Mouse (Mus musculus) heart, postnatal 25 days (tissue): ENCODE measurements around the gene Clic4. TPM values are rescaled to one million over a fixed set of nuclear protein-coding genes. Genes with fewer than 3 reads are reported as not detected.
A peak's percentile ranks its signal among the peaks of the same experiment; 100 is the strongest.

ENCODE experiments used
- DNase-seq: peaks from one replicate; pipeline ENCODE4 v3.0.0; 2022; ENCODE audit warnings: low spot score
- intact Hi-C: fragments of 180-260 bp; cut with DNase I; formaldehyde crosslinking; loops from one replicate; pipeline ENCODE4 v1.15.1; 2025
- total RNA-seq, 2 experiments: library from RNA; stranded (reverse); gene quantifications; 2 replicates each; pipeline ENCODE4 v1.2.3; 2021

Clic4 gene
- total RNA-seq, 2 experiments from 2014 or later, result 249 to 269 TPM

- no peak for DNase-seq
Measured at GRCm38 (mm10) chr4:135269656-135270341, 2.8 kb downstream of the Clic4 start.

GRCm38 (mm10) chr4:135267521-135267920 lies 5.1 kb downstream of the Clic4 start:
- intact Hi-C loops, result no loop called here
- DNase-seq, result no peak

More at GRCm38 (mm10) chr4:135269656-135270341, 2.8 kb downstream of the Clic4 start:
- intact Hi-C loops, result loop anchor here (2.0 kb wide), 2 partner anchors 15 to 47 kb away; no protein-coding TSS in a partner anchor

DNA sequence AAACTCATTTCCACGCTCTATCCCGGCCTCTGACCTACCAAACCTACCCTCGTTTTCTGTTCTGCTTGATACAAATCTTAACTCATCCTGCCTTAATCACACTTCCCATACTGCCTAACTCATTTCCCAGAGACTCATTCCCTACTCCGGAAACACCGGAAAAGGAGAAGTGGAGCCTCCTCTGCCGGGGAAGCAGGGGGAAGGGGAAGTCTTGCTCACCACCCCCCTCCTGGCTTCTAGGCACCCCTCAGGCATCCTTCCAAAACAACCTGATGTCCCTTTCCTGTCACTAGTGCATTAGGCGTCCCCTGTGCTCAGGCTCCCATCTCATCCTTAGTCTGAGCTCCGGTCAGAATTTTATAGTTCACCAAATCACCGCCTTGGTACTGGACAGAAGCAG lies 5.6 kb downstream of the Clic4 start:
- intact Hi-C loops, result no loop called here
- DNase-seq, result peak; percentile 60

DNA sequence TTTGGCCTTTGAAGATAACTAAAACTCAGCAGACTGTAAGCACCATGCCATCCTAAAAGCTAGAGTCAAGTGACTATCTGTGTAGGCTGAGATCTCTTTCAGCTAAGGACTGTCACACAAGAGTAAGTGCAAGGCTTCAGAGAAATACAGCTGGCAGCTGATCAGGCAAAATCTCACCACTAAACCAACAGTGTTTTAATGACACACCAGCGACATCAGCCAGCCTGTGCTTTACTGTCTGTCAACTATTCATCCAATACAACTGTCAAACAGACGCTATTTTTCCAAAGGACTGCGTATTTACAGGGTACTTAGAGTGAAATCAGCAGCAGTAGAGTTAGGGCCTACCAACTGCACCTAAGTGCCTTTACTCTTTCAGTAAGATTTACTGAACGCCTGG lies 12.2 kb downstream of the Clic4 start:
- DNase-seq, result no peak
- intact Hi-C loops, result no loop called here

DNA sequence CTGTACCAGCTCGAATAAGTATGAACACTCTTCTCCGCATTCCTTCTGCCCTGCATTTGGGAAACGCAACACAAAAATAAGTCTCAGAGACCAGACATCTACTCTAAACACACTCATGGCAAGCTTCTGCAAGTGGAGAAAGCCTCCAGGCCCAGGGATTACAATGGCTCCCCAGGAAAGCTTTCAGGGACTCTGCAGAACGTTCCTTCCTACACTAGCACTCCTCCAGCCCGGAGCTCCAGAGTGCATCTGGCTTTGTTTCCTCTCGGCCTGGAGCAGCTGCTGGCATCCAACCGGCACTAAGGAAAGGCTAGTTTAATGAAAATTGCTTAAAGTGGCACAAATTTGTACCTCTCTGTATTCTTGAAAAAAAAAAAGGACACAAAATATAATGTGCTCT lies 14.1 kb downstream of the Clic4 start:
- no peak for DNase-seq
- intact Hi-C loops, result no loop called here

GRCm38 (mm10) chr4:135257881-135258476 lies 14.6 kb downstream of the Clic4 start:
- intact Hi-C loops, result no loop called here
- no peak for DNase-seq

GRCm38 (mm10) chr4:135256536-135257450 lies 15.8 kb downstream of the Clic4 start:
- intact Hi-C loops, result no loop called here
- no peak for DNase-seq

DNA sequence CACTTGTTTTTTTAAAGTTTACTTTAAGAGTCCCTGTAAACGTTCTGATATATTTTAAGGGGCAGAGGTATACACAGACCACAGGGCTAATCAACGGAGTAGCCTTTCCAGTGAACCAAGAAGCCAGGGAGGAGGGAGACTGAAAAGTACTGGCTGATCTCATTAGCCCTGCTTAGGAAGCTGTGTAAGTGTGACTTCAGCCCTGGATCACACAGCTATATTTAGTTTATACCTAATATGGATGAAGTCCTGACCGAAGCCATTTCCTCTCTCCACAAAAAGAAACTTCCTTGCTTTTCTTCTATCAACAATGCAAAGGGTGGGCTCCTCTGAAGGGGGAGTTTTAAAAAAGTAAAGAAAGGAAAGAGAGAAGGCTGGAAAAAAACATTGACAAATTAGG lies 17.8 kb downstream of the Clic4 start:
- no peak for DNase-seq

DNA sequence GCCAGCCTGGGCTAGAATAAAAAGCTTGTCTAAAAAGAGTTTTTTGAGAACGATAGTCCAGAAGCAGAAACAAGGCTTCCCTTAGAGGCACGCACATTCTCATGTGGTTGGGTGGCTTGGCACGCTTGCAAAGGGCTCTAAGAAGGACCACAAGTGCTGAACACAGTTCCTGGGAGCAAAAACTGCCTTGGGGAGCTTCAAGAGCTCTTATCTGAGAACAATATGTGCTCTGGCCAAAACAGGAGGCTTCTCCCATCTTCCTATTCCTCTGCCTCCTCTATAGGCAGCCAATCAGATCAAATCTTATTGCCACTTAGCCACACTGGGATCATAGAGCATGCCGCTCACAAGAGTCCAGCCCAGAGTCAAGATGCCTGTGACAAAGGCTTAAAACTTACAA lies 18.3 kb downstream of the Clic4 start:
- peak; percentile 48 for DNase-seq
- intact Hi-C loops, result loop anchor here (2.0 kb wide), 1 partner anchor 14 kb away; no protein-coding TSS in a partner anchor

More for the DNA sequence above, 17.8 kb downstream of the Clic4 start:
- intact Hi-C loops, result loop anchor here (2.0 kb wide), 1 partner anchor 14 kb away; no protein-coding TSS in a partner anchor

DNA sequence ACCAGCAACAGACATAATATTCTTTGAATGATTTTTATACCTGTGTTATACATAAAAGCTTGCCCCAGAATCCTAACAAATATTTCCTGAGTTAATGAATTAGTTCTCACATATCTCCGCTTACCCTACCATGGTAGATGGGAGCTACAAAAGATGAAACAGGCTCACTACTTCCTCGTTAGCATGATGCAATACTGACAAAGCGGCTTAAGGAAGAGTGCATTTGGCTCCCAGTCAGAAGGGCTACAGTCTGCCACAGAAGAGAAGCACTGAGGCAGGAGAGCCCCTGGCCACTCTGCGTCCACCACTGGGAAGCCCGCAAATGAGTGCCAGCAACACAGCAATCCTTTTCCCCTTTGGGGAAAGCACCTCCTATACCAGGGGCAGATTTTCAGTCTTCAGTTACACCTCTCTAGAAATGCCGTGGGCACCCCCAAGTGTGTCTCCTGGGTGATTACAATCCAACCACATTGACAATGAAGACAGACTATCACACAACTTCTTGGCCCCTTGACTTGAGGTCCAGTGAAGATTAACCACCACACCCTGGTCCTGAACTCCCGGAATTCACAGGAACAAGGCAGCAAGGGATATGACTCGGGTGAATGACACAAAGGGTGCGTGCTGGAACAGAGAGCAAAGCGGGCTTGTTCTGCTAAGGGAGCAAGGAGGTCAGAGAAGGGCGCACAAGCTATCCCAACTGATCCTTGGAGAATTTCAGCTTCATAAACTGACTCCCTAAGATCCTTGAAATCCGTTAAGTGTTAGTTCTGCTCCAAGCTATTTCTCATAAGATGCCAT lies 19.2 kb downstream of the Clic4 start:
- DNase-seq, result no peak
- intact Hi-C loops, result loop anchor here (2.0 kb wide), 1 partner anchor 15 kb away; no protein-coding TSS in a partner anchor

DNA sequence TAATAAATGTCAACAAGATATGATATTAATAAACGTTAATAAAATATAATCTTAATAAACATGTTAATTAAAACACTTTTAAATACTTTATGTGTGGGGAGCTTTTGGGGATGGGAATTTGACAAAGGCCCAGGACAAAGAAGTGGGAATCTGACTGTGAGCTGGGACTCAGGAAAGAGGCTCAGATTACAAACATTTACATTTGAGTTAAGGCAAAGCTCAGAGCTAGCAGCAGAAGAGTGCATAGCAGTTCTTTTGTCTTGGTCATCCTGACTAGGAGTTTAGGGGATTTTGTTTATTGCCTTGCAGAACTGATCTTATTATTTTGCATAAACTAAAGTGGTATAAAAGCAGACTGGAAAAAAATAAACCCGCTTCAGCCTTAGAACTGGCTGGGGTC lies 20.8 kb downstream of the Clic4 start:
- no peak for DNase-seq
- intact Hi-C loops, result no loop called here

GRCm38 (mm10) chr4:135248250-135249018 lies 24.2 kb downstream of the Clic4 start:
- no peak for DNase-seq
- intact Hi-C loops, result no loop called here

- intact Hi-C loops, result no loop called here
- DNase-seq, result no peak
Measured at GRCm38 (mm10) chr4:135246866-135247756, 25.5 kb downstream of the Clic4 start.

DNA sequence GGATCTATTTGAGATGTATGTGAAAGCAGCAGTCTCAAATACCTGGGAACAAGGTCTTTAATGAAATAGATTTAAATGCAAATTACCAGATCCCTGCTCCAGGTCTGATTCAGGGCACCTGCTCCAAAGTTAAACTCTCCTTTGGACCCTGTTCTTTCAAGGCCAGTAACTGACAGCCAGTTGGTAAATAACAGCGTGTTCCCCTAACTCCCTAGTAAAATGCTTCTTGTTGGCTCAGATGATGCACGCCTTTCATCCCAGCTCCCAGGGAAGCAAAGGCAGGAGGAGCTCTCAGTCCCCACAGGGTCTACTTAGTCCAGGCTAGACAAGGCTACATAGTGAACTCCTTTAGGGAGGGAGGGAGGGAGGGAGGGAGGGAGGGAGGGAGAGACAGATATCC lies 26.2 kb downstream of the Clic4 start:
- intact Hi-C loops, result no loop called here
- DNase-seq, result no peak

DNA sequence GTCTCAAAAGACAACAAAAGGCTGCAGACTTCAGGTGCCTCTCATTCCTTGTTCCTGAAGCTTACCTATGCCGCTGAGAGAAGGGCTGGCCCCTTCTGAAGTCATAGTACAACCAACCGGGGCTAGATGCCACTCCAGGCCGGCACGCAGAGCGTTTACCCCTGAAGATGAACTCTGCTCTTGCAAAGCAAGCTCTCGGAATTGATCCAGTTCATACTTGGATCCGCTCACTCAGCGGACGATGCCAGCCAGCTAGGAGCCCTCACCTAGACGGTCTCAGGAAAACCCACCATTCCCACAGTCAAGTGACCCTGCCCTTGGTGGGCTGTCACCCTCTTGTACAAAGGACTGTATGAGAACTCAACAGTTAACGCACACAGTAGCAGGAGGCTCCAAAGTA lies 26.8 kb downstream of the Clic4 start:
- no peak for DNase-seq

DNA sequence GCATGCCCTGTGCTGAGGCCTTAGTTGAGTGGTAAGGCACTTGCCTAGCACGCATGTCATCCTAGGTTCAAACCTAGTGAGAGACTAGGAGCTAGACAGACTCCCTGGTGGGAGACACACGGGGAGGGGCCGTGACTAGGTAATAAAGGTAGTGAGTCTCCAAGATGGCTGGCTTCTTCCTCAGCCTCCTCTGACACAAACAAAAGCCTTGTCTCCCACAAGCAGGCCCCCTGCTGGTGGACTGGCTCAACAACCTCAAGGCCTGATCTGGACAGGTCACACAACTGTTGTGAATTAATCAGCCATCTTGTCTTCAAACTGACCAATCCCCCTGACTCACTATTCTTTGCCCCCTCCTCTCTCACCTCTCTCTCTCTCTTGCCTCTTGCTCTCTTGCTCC lies 28.3 kb downstream of the Clic4 start:
- intact Hi-C loops, result no loop called here
- DNase-seq, result no peak

More for the DNA sequence above, 26.8 kb downstream of the Clic4 start:
- intact Hi-C loops, result no loop called here

- intact Hi-C loops, result no loop called here
- DNase-seq, result no peak
Measured at GRCm38 (mm10) chr4:135242913-135243541, 29.6 kb downstream of the Clic4 start.

GRCm38 (mm10) chr4:135242383-135242782 lies 30.2 kb downstream of the Clic4 start:
- intact Hi-C loops, result no loop called here

More at GRCm38 (mm10) chr4:135242383-135242782, 30.2 kb downstream of the Clic4 start:
- DNase-seq, result no peak
